Mouse (Mus musculus) liver, adult 2 months (tissue): Measurements from ENCODE around the gene Rpp25.

Experiments used
- CTCF ChIP-seq: fragments of 200-500 bp; IDR thresholded peaks from 2 replicates; pipeline ENCODE4 v1.5.1; 2011; ENCODE audit warnings: low read depth, low read length, control low read depth
- POLR2A ChIP-seq: fragments of 200-500 bp; IDR thresholded peaks from 2 replicates; pipeline ENCODE4 v1.6.1; 2011; ENCODE audit warnings: low read length, control low read depth; ENCODE audit not compliant: insufficient read depth; ENCODE audit errors: extremely low read depth

- TF ChIP-seq CTCF (no peak), POLR2A (peak; percentile 38; the same call in 1 of the 2 replicates)
Observed at GRCm38 (mm10) chr9:57467896-57468549, 35.8 kb upstream of the Rpp25 start, which contains the start of gene Scamp5.
